Mouse (Mus musculus) ES-Bruce4 (cell line): Measurements from ENCODE around the gene Nfkbie.
A peak's percentile ranks its signal among the peaks of the same experiment; 100 is the strongest.

ENCODE experiments used
- CTCF ChIP-seq: IDR thresholded peaks from one replicate; pipeline ENCODE4 v1.8.1; 2011; ENCODE audit warnings: low read depth, low read length
- EP300 ChIP-seq: IDR thresholded peaks from 2 replicates; pipeline ENCODE4 v1.6.1; 2011; ENCODE audit warnings: low read depth, low read length; ENCODE audit not compliant: insufficient read depth

DNA sequence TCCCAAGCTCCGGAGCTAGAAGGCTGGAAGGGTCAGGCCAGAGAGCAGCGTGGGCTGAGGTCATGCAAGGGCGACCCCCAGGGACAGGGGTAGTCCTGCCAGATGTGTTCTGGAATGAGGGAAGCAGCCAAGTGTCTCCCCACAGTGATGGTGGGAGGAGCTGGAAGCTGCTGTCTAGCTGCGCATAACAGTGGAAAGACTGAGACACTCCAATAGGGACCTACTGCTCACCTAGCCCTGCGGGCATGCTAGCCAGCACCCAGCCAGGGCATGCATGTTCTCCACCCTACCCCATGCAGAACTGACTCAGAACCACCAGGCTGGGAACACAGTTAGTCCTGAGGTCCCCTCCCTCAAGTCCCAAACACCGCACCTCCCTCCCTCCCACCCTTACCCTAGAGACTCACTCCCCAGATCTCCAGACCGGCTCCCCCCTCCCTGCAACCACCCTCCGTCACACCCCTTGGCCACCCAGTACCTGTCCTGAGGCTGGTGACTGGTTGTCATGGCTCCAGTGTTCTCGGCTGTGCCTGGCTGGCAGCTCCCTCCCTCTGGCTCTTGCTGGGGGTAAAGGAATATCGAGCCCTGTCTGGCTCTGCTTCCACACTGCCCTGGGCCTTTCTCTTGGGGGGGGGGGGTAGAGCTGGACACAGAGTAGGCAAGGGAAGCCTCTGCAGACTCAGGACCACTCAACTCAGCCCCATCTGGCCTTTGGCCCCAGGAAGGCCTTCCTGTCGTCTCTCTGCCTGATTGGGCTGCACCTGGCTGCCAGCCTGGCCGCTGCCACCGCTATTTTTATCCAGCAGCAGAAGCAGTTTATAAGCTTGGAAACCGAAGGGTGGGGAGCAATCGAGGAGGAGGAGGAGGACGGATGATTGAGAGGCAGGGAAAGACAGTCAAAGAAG lies 36.5 kb downstream of the Nfkbie start:
- TF ChIP-seq CTCF (no peak), EP300 (peak; percentile 72)
